Mouse (Mus musculus): ENCODE results near the gene Tcf3. TPM values are rescaled to one million over a fixed set of nuclear protein-coding genes. Genes with fewer than 3 reads are reported as not detected.

Gene Tcf3
- total RNA-seq, 2 experiments from 2014 or later, result 33.3 to 35.0 TPM

GRCm38 (mm10) chr10:80387522-80387959 lies 45.9 kb downstream of the Tcf3 start, which contains the start of gene Mex3d:
Mex3d (minus strand) TSS chr10:80387659.
- DNase-seq (ENCODE audit: low spot score in 2 of 2), result peak; percentile 73 to 88

DNA sequence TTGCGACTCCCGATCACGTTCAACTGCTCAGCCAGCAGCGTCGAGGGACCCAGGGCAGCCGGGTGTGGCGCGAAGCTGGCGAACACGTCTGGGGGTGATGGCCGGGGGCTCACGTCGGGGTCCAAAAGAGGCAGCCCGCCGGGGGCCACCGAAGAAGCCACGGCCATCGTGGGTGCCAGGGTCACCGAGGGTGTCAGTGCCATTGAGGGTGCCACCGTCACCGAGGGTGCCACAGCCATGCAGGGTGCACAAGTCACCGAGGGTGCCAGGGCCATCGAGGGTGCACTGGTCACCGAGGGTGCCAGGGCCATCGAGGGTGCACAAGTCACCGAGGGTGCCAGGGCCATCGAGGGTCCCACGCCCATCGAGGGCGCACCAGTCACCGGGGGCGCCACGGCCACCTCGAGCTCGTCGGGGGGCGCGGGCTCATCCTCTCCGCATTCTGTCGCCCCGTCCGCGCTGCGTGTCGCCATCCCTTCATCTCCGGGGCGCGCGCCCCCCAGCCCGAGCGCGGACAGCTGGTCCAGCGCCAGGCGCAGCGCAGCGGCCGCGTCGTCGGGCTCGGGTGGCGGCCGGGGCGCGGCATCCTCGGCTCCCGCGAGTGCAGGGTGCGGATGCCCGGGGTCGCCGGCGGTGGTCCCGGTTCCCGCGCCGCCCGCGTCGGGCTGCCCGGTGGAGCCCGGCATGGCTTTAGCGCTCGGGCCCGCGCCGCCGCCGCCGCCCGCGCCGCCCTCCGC lies 46.5 kb downstream of the Tcf3 start:
- DNase-seq (ENCODE audit: low spot score in 2 of 2), result no peak

DNA sequence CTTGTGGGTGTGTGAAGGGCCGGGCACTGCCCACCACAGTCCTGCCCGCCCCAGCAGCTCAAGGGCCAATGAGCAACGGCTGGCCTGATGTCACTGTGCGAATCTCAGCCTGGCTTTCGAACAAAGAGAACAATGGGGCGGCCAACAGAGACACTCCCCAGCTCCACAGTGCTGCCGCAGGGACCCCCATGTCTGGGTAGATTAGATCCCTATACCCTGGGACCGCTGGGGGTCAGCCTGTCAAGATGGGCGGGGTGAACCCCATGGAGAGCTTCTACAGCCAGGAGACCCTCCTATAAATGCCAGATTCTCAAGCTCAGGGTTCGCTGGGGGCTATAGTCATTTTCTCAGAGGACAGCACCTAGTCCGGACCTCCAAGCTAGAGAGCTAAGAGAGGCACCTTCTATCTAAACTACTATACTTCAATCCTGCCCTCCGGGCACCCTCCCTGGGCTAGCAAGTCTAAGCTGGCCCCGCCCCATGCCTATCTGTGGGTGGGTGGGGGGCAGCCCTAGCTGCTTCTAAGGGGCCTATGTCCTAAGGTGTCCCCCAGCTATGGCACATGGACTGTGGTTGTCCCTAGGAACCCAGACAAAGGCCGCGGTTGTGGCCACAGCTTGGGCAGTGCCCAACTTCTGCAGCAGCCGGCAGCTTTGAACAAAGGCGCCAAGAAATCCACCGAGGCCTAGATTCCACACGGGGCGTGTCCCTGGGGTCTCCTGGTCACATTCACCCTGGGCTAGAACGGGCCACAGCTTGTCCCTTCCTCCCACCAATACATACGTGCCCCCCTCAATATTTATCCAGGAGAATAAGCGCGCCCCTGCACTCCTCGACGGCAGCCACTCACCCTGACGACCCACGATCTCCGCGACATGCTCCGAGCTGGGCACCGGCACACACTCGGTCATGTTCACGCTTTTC lies 47.4 kb downstream of the Tcf3 start:
- peak in 1 of 2 experiments; percentile 49 for DNase-seq (ENCODE audit: low spot score in 2 of 2)

DNA sequence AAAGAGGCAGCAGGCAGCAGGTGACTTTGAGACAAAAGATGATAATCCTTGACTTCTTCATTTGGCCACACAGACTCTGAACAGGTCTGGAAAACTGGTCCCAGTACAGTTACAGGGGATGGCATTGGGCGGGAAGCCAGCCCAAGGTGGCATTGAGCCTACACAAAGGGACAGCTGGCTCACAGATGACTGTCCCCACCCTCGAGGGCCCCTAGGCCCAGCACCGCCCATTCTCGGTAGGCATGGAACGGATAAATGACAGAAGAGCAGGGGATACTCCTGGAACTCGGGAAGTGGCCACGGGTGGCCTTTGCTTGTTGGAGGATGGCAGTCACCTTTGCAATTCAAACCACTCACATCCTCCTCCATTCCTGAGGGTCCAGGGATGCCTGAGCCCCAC lies 48.1 kb downstream of the Tcf3 start:
- DNase-seq (ENCODE audit: low spot score in 2 of 2), result no peak

DNA sequence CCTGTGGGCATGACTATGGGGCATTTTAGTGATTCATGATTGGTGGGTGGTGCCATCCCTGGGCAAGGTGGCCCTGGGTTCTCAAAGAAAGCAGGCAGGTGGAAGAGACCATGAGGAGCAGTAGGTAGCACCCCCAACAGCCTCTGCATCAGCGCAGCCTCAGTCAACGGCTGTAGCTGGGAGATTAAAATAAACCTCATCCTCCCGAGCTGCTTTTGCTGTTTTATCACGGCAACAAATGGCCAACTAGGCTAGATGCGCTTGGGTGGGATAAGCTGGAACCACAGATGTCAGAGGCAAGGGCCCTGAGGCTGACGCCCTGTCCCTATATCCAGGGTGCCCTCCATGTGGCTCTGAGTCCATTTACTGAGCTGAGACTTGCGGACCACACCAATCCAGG lies 48.7 kb downstream of the Tcf3 start:
- DNase-seq (ENCODE audit: low spot score in 2 of 2), result no peak

GRCm38 (mm10) chr10:80384115-80384639 lies 49.3 kb downstream of the Tcf3 start:
- no peak for DNase-seq (ENCODE audit: low spot score in 2 of 2)

DNA sequence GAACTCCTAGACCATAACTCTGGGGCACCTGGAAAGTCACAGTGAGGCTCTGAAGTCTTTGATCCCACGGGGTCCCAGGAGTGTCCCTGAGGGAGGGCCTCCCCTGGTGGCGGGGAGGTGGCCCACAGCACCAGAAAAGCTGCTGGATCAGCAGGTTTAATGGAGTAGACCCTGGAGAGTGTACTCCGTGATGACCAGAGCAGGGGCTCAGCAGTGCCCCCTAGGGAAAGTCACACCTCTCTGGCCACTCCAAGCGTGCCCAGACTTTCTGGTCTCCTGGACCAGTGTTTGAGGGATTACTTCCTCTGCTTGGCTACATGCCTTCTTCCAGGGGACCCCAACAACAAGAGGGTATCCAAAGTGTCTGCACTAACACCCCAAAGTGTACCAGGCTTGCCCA lies 50.0 kb downstream of the Tcf3 start:
- peak in 1 of 2 experiments; percentile 2 for DNase-seq (ENCODE audit: low spot score in 2 of 2)

DNA sequence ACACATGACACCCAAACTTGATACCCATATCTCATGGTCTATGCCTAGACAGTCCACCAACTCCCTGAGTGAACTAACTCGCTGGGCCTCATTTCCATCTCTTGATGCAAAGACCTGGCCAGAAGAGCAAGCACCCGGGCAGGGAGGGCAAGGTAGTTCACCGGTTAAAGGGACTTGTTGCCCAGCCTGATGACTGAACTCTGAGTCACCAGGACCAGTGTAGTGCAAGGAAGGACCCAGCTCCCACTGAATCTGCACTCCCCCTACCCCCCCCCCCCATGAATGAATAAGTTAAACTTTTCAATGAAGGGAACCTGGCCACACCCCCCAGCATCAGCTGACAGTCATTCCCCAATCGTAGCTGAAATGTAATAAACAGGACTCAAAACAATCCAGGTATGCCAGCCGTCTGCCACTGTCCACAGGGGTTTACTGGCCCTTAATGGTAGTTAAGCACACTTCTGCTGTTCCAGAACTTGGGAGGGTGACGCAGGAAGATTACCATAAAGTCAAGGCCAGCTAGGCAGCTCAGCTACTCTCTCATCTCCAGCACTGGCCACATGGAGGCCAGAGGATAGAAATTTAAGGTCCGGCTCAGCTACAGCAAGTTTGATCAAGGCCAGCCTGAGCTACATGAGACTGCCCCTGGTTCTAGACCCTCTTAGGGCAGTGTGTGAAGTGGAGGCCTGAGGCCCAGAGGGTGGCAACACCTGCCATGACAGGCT lies 50.6 kb downstream of the Tcf3 start:
- DNase-seq (ENCODE audit: low spot score in 2 of 2), result peak in 1 of 2 experiments; percentile 2

DNA sequence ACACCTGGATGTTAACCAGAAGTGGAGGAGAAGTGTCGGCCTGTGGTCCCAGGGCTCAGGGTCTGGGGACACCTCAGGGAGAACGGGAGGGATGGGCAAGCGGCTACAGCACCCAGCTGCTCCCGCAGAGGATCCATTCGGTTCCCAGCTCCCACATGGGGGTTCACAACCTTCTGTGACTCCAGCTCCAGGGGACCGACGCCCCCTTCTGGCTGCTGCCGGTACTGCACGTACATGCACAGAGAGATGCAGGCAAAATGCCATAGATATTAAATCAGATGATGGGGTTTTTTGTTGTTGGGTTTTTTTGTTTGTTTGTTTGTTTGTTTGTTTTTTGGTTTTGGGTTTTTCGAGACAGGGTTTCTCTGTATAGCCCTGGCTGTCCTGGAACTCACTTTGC lies 55.7 kb downstream of the Tcf3 start:
- no peak for DNase-seq (ENCODE audit: low spot score in 2 of 2)

GRCm38 (mm10) chr10:80376160-80376559 lies 57.3 kb downstream of the Tcf3 start:
- DNase-seq (ENCODE audit: low spot score in 2 of 2), result peak; percentile 88 to 94

GRCm38 (mm10) chr10:80374063-80374462 lies 59.4 kb downstream of the Tcf3 start:
- DNase-seq (ENCODE audit: low spot score in 2 of 2), result peak; percentile 71 to 80

DNA sequence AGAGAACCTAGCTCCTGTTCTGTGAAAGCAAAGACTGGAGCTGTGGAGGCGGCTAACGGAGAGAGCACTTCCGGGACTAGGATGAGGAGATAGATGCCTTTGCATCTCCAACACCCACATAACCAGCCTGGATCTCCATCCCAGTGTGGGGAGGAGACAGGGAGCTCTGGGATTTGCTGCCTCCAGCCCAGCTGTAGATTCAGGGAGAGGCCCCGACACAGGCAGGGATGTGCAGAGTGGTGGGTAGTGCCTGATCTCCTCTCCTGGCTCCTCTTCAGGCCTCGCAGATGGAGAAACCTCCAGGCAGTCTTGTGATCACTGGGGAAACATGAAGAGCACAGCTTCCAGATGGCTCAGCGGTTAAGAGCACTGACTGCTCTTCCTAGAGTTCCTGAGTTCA lies 60.7 kb downstream of the Tcf3 start:
- no peak for DNase-seq (ENCODE audit: low spot score in 2 of 2)

- DNase-seq (ENCODE audit: low spot score in 2 of 2), result no peak
These were observed 61.5 kb downstream of the Tcf3 start for GRCm38 (mm10) chr10:80371983-80372382.

- peak in 1 of 2 experiments; percentile 64 for DNase-seq (ENCODE audit: low spot score in 2 of 2)
These were observed 62.0 kb downstream of the Tcf3 start for GRCm38 (mm10) chr10:80371411-80371966.

- no peak for DNase-seq (ENCODE audit: low spot score in 2 of 2)
These were observed 63.3 kb downstream of the Tcf3 start for GRCm38 (mm10) chr10:80369995-80370747.

GRCm38 (mm10) chr10:80368392-80368791 lies 65.1 kb downstream of the Tcf3 start:
- no peak for DNase-seq (ENCODE audit: low spot score in 2 of 2)

DNA sequence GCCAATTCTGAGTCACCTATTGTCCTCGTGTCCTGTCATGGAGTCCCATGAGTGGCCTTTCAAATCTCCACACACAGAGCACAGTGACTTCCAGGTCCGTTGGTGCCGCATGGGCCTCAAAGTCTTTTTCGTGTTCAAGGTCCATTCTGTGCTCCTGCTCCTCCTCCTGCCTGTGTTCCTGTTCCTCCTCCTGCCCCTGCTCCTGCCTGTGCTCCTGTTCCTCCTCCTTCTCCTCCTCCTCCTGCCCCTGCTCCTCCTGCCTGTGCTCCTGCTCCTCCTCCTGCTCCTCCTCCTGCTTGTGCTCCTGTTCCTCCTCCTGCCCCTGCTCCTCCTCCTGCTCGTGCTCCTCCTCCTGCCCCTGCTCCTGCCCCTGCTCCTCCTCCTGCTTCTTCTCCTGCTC lies 65.5 kb downstream of the Tcf3 start:
- DNase-seq (ENCODE audit: low spot score in 2 of 2), result no peak

DNA sequence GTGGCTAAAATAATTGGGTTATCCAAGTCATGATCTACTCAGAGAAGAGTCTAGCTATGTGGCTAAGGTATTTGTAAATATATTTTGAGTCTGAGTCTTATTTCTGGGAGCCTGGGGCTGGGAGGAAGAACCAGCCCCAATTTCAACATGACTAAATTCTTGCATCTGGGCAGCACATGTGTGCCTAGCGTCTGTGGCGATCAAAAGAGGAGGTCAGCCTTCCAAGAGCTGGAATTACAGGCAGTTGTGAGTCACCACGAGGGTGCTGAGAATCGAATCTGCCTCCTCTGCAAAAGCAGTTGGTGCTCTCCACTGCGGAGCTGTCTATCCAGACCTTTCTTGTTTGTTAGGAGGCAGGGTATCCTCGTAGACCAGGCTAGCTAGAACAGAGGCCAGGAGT lies 67.7 kb downstream of the Tcf3 start:
- no peak for DNase-seq (ENCODE audit: low spot score in 2 of 2)

DNA sequence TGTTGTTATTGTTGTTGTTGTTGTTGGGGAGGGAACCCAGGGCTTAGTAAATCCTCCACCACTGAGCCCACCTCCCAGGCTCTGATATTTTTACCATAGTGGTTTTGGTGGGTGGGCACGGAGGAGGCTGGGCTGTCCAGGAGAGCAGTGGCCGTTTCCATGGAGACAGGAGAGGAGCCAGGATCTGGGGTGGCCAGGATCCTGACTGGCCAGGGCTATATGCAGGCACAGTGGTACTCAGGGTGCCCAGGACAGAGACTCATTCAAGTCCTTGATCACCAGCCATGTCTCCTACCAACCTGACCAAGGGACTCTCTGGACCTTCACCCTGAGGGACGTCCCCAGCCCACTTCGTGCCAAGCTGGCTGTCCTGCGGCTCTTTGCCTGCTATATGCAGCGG lies 69.7 kb downstream of the Tcf3 start:
- DNase-seq (ENCODE audit: low spot score in 2 of 2), result no peak
